Mouse (Mus musculus) stomach, embryonic 14.5 days (tissue): ENCODE results near the gene Hsd3b6. TPM values are rescaled to one million over a fixed set of nuclear protein-coding genes. Genes with fewer than 3 reads are reported as not detected.

ENCODE experiments used
- ATAC-seq: fragments of 200-750 bp; cut with Nextera tagmentation; 2 replicates; pipeline ENCODE4 v1.8.0; 2017; ENCODE audit warnings: low read depth, moderate TSS enrichment; ENCODE audit not compliant: insufficient number of reproducible peaks, insufficient read depth, low FRiP score
- H3K27ac ChIP-seq: fragments of 300-500 bp; sonication (generic); 2 replicates; pipeline ENCODE4 v1.5.1; 2014; ENCODE audit warnings: mild to moderate bottlenecking, low read length, moderate library complexity, mixed read lengths
- H3K27me3 ChIP-seq: fragments of 300-500 bp; sonication (generic); 2 replicates; pipeline ENCODE4 v1.6.1; 2014; ENCODE audit warnings: low read length, control low read depth, mixed read lengths; ENCODE audit not compliant: control insufficient read depth, insufficient read depth
- H3K36me3 ChIP-seq: fragments of 300-500 bp; sonication (generic); 2 replicates; pipeline ENCODE4 v1.6.1; 2014; ENCODE audit warnings: mild to moderate bottlenecking, control low read depth, low read length, moderate library complexity, mixed read lengths; ENCODE audit not compliant: control insufficient read depth, insufficient read depth
- H3K4me1 ChIP-seq: fragments of 300-500 bp; sonication (generic); 2 replicates; pipeline ENCODE4 v1.6.1; 2014; ENCODE audit warnings: low read length, control low read depth, mixed read lengths; ENCODE audit not compliant: control insufficient read depth, insufficient read depth
- H3K4me2 ChIP-seq: fragments of 300-500 bp; sonication (generic); replicated peaks from 2 replicates; pipeline ENCODE4 v1.6.1; 2014; ENCODE audit warnings: low read depth, low read length, control low read depth
- H3K4me3 ChIP-seq: fragments of 300-500 bp; sonication (generic); 2 replicates; pipeline ENCODE4 v1.5.1; 2014; ENCODE audit warnings: low read depth, low read length, control low read depth
- H3K9ac ChIP-seq: fragments of 300-500 bp; sonication (generic); replicated peaks from 2 replicates; pipeline ENCODE4 v1.6.1; 2014; ENCODE audit warnings: low read depth, mild to moderate bottlenecking, control low read depth, low read length, moderate library complexity, mixed read lengths
- H3K9me3 ChIP-seq: fragments of 300-500 bp; sonication (generic); 2 replicates; pipeline ENCODE4 v1.6.1; 2016; ENCODE audit warnings: low read depth, low read length, control low read depth; ENCODE audit not compliant: control insufficient read depth
- WGBS: fragments of 180-500 bp; shearing (Covaris S2); extraction: QIAGEN DNeasy Blood & Tissue Kit; methylation state at CpG from one replicate; pipeline ENCODE4 v1.1.7; 2014; 5-methylcytosine and 5-hydroxymethylcytosine counted together
- polyA plus RNA-seq: library from polyadenylated mRNA; unstranded; fragments of >200 nt; fragmentation: Nextera tagmentation; extraction: Ambion mirVana; gene quantifications from 2 replicates; pipeline ENCODE4 v1.2.1, GENCODE M21; 2014

Hsd3b6 gene
- polyA plus RNA-seq, 1 experiment from 2014 or later, result 1.8 TPM

DNA sequence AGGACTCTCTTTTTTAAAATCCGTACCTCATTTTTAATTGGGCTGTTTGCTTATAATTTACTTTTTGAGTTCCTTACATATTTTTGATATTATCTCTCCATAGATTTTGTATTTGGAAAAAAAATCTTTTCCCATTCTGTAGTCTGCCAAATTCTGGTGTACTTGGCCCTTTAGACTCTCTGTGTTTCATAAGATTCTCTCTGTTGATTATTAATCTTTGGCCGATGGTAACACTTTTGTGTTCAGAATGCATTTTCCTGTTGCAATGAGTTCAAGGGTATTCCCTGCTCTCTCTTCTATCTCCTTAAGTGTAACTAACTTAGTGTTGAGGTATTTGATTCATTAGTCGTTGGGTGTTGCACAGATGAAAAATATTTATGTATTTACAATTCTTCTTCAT lies 57.4 kb downstream of the Hsd3b6 start:
- 80% methylated on average over 3 of the region's 3 CpGs for WGBS

More for the DNA sequence above, 57.4 kb downstream of the Hsd3b6 start:
- Histone ChIP-seq H3K4me1 (no peaks in the 10 kb centered on the region), H3K9me3 (no peaks in the 10 kb centered on the region), H3K4me2 (no peak overlapping the region), H3K4me3 (no peak overlapping the region), H3K27ac (no peak overlapping the region), H3K27me3 (no peaks in the 10 kb centered on the region), H3K36me3 (no peaks in the 10 kb centered on the region), H3K9ac (no peak overlapping the region)
- ATAC-seq, result no peak

Other genes starting within 250 kb of the Hsd3b6 start
- not detected in 2 replicates for gene Gm10681, start 225.6 kb downstream of the Hsd3b6 start, polyA plus RNA-seq
- gene Hsd3b5, start 184.2 kb downstream of the Hsd3b6 start, polyA plus RNA-seq, result not detected in 2 replicates
- gene Hsd3b2, start 89.9 kb downstream of the Hsd3b6 start, polyA plus RNA-seq, result not detected in 2 replicates
- gene Hsd3b3, start 51.3 kb downstream of the Hsd3b6 start, polyA plus RNA-seq, result not detected in 2 replicates
- gene Hsd3b1, start 45.4 kb upstream of the Hsd3b6 start, polyA plus RNA-seq, result 0.15 TPM in 1 of 2 replicates, not detected in the other
- gene Hao2, start 78.8 kb upstream of the Hsd3b6 start, polyA plus RNA-seq, result not detected in 2 replicates